In the genomic region with DNA sequence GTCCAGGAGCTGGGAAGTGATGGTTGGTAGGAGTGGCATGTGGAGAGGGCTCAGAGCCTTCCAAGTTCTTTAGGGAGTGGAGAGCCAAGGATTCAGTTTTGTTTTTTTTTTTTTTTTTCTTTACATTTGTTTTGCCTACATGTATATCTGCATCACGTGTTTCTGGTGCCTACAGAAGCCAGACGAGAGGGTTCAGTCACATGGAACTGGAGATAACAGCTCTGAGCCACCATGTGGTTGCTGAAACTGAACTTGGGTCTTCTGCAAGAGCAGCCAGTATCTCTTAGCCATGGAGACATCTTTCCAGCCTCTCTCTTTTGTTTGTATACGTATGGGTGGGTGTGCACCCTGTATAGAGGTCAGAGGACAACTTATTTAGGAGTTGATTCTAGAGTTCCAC, we compare ENCODE assay signal across 27 mouse cellular contexts. TPM values are rescaled to one million over a fixed set of nuclear protein-coding genes. Genes with fewer than 3 reads are reported as not detected.
A peak's percentile ranks its signal among the peaks of the same experiment; 100 is the strongest.
DNase-seq lines count a peak whose midpoint lies in the region; ATAC-seq and TF ChIP-seq lines count a peak whose summit lies in the region.
"Had no signal": no experiment of that assay in that cellular context is flagged by ENCODE, and none has a peak within 500 bp of the region (broad histone marks: within the 10 kb centered on the region; RNA-seq: fewer than 3 reads in every experiment).

No protein-coding gene starts in this region.

- DNase-seq in forebrain, postnatal 0 days, result no peak
- DNase-seq in G1E (ENCODE audit: low spot score), result peak; percentile 47
- peak; percentile 51 for DNase-seq in c-Kit-positive CD71-positive TER-119-negative erythroid progenitor cells, embryonic 14.5 days (ENCODE audit: low read depth)
- peak in 2 of 3 experiments; percentile 45 to 49 for DNase-seq in liver, embryonic 14.5 days (ENCODE audit: low read depth in 3 of 3, low spot score in 3 of 3)
- DNase-seq in left cerebral cortex, postnatal 25 days (ENCODE audit: low spot score in 2 of 2), result no peak
- no peak for DNase-seq in hindbrain, embryonic 10.5 days (ENCODE audit: low spot score)
- DNase-seq: adrenal gland, postnatal 10 days; cerebellum, adult 18-20 months; cerebellum, postnatal 14 days; heart, postnatal 36 days; kidney, adult 2 months; kidney, postnatal 36 days; lung, adult 18-20 months; lung, postnatal 10 days; right cerebral cortex, postnatal 4 days; thymus, adult 2 months had no signal

- 0 out of 2 replicates have a peak, but pooled peaks cover 6% of the 10 kb centered on the region for H3K4me1 ChIP-seq in forebrain, postnatal 0 days (ENCODE audit: insufficient read depth)
- H3K4me1 ChIP-seq in forebrain, embryonic 13.5 days, result peaks cover 17% of the 10 kb centered on the region
- peaks cover 75% of the 10 kb centered on the region for H3K4me1 ChIP-seq in G1E (ENCODE audit: insufficient read depth, low read depth, low read length)
- peaks cover 14 to 23% of the 10 kb centered on the region in 2 experiments for H3K4me1 ChIP-seq in liver, embryonic 14.5 days (replicated peaks; ENCODE audit: control insufficient read depth in 2 of 2, insufficient read depth in 2 of 2, low read length in 1 of 2)
- peaks cover 25% of the 10 kb centered on the region for H3K4me1 ChIP-seq in hindbrain, embryonic 10.5 days (replicated peaks)

- no peak for TF ChIP-seq CTCF in forebrain, postnatal 0 days (IDR thresholded peaks at IDR 0.05; ENCODE audit: low read depth)
- TF ChIP-seq CTCF in G1E (IDR thresholded peaks at IDR 0.05; ENCODE audit: low read depth, low read length), result no peak
- TF ChIP-seq CTCF in liver, embryonic 14.5 days (IDR thresholded peaks at IDR 0.05; ENCODE audit: low read depth), result no peak

- H3K9me3 ChIP-seq in forebrain, postnatal 0 days (ENCODE audit: low read length), result no peaks in the 10 kb centered on the region
- H3K9me3 ChIP-seq in forebrain, embryonic 13.5 days (replicated peaks), result no peaks in the 10 kb centered on the region
- no peaks in the 10 kb centered on the region for H3K9me3 ChIP-seq in G1E (replicated peaks)
- no peaks in the 10 kb centered on the region for H3K9me3 ChIP-seq in liver, embryonic 14.5 days (ENCODE audit: control insufficient read depth, low read length)
- no peaks in the 10 kb centered on the region for H3K9me3 ChIP-seq in hindbrain, embryonic 10.5 days
- H3K9me3 ChIP-seq: hindbrain, embryonic 15.5 days; midbrain, embryonic 12.5 days; neural tube, embryonic 13.5 days had no signal

- no peak for TF ChIP-seq EP300 in liver, embryonic 14.5 days (IDR thresholded peaks at IDR 0.05; ENCODE audit: low read depth)

- H3K4me3 ChIP-seq in forebrain, postnatal 0 days (ENCODE audit: low read depth, low read length), result no peak overlapping the region
- no peak overlapping the region for H3K4me3 ChIP-seq in forebrain, embryonic 13.5 days
- peak overlapping the region; percentile 27; the same call in 1 of the 2 replicates for H3K4me3 ChIP-seq in G1E (ENCODE audit: low read depth, low read length)
- H3K4me3 ChIP-seq in liver, embryonic 14.5 days (ENCODE audit: insufficient read depth in 1 of 2, low read depth in 2 of 2, low read length in 2 of 2), result no peak overlapping the region
- H3K4me3 ChIP-seq in hindbrain, embryonic 10.5 days, result no peak overlapping the region
- H3K4me3 ChIP-seq: erythroblast, embryonic 14.5 days; hindbrain, embryonic 15.5 days; layer of hippocampus, adult 2 months; midbrain, embryonic 12.5 days; myocyte; neural tube, embryonic 13.5 days had no signal

- H3K27ac ChIP-seq in forebrain, postnatal 0 days (ENCODE audit: low read depth, low read length), result 0 out of 2 replicates have a peak overlapping the region, but pooled peaks have one; percentile 54
- no peak overlapping the region for H3K27ac ChIP-seq in forebrain, embryonic 13.5 days
- H3K27ac ChIP-seq in liver, embryonic 14.5 days, result no peak overlapping the region; the same call in 1 of the 2 replicates
- H3K27ac ChIP-seq in hindbrain, embryonic 10.5 days, result no peak overlapping the region
- H3K27ac ChIP-seq: hindbrain, embryonic 15.5 days; layer of hippocampus, adult 2 months; macrophage; midbrain, embryonic 12.5 days; neural tube, embryonic 13.5 days had no signal

- peaks cover 42% of the 10 kb centered on the region for H3K36me3 ChIP-seq in forebrain, postnatal 0 days (ENCODE audit: insufficient read depth)
- H3K36me3 ChIP-seq in forebrain, embryonic 13.5 days (ENCODE audit: poor library complexity, severe bottlenecking), result peaks cover 52% of the 10 kb centered on the region
- H3K36me3 ChIP-seq in G1E (replicated peaks), result peaks cover 80% of the 10 kb centered on the region
- peaks cover 27% of the 10 kb centered on the region for H3K36me3 ChIP-seq in liver, embryonic 14.5 days (replicated peaks; ENCODE audit: control insufficient read depth, insufficient read depth, low read depth)
- H3K36me3 ChIP-seq in hindbrain, embryonic 10.5 days, result peaks cover 51% of the 10 kb centered on the region

- ATAC-seq in forebrain, postnatal 0 days, result no peak
- no peak for ATAC-seq in forebrain, embryonic 13.5 days
- ATAC-seq in G1E (ENCODE audit: extremely low read depth, insufficient number of reproducible peaks, low FRiP score, poor library complexity, severe bottlenecking), result peak; percentile 71
- no peak for ATAC-seq in liver, embryonic 14.5 days (ENCODE audit: insufficient read depth)
- ATAC-seq: CD4-positive, CD25-positive, alpha-beta regulatory T cell, adult 4 months; forebrain, embryonic 14.5 days; inflammation-experienced regulatory T-cells, adult 6 months had no signal

- H3K4me2 ChIP-seq in forebrain, postnatal 0 days (ENCODE audit: low read depth), result no peak overlapping the region
- no peak overlapping the region for H3K4me2 ChIP-seq in forebrain, embryonic 13.5 days
- no peak overlapping the region for H3K4me2 ChIP-seq in liver, embryonic 14.5 days (ENCODE audit: low read depth)
- H3K4me2 ChIP-seq: hindbrain, embryonic 15.5 days; midbrain, embryonic 12.5 days; neural tube, embryonic 13.5 days had no signal

- WGBS in forebrain, postnatal 0 days, result 74% methylated on average over 3 of the region's 3 CpGs
- 89% methylated on average over 3 of the region's 3 CpGs for WGBS in forebrain, embryonic 13.5 days
- WGBS in liver, embryonic 14.5 days (ENCODE audit: insufficient replicate concordance), result 10% methylated on average over 3 of the region's 3 CpGs
- WGBS in hindbrain, embryonic 10.5 days, result 80% methylated on average over 3 of the region's 3 CpGs

- H3K9ac ChIP-seq in forebrain, postnatal 0 days, result no peak overlapping the region
- H3K9ac ChIP-seq in forebrain, embryonic 13.5 days, result no peak overlapping the region
- no peak overlapping the region for H3K9ac ChIP-seq in liver, embryonic 14.5 days (replicated peaks)
- H3K9ac ChIP-seq: hindbrain, embryonic 15.5 days; midbrain, embryonic 12.5 days; neural tube, embryonic 13.5 days had no signal

- intact Hi-C loops in left cerebral cortex, postnatal 25 days (cut with DNase I), result loop anchor here (10.0 kb wide), 1 partner anchor 551 kb away; a partner anchor contains a TSS

- H3K27me3 ChIP-seq in forebrain, postnatal 0 days (ENCODE audit: insufficient read depth, low read length), result no peaks in the 10 kb centered on the region
- H3K27me3 ChIP-seq in forebrain, embryonic 13.5 days, result peaks cover 15% of the 10 kb centered on the region
- no peaks in the 10 kb centered on the region for H3K27me3 ChIP-seq in G1E (ENCODE audit: insufficient read depth, low read length)
- no peaks in the 10 kb centered on the region; the same call in 1 of the 2 replicates for H3K27me3 ChIP-seq in liver, embryonic 14.5 days (ENCODE audit: control insufficient read depth, insufficient read depth, low read length)
- peaks cover 79% of the 10 kb centered on the region for H3K27me3 ChIP-seq in hindbrain, embryonic 10.5 days (ENCODE audit: insufficient read depth, poor library complexity, severe bottlenecking)

RNA-seq across cellular contexts. Expression of a gene that starts 14.8 kb away (rescaled TPM):
- 87.1 and 89.3 TPM in 2 replicates for total RNA-seq in forebrain, postnatal 0 days (2014; rRNA removed)
- 69.8 and 70.2 TPM in 2 replicates for polyA plus RNA-seq in forebrain, postnatal 0 days (2015; fragmentation: Nextera tagmentation; extraction: Ambion mirVana)
- polyA plus RNA-seq in forebrain, embryonic 13.5 days (2015; fragmentation: Nextera tagmentation; extraction: Ambion mirVana), result 71.0 and 74.0 TPM in 2 replicates
- 63.1 and 64.9 TPM in 2 replicates for total RNA-seq in G1E (2014; fragmentation: Nextera tagmentation)
- total RNA-seq in G1E (2017), result 79.3 and 82.6 TPM in 2 replicates
- 55.0 and 57.1 TPM in 2 replicates for polyA plus RNA-seq in G1E (2012)
- polyA plus RNA-seq in liver, embryonic 14.5 days (2012; rRNA removed), result 32.9 and 36.0 TPM in 2 replicates
- polyA plus RNA-seq in liver, embryonic 14.5 days (2014; fragmentation: Nextera tagmentation; extraction: Ambion mirVana), result 49.4 and 51.8 TPM in 2 replicates
- total RNA-seq in left cerebral cortex, postnatal 25 days (2021), result 10 to 100 TPM; 19.4 to 19.7 TPM
- 79.1 and 80.5 TPM in 2 replicates for polyA plus RNA-seq in hindbrain, embryonic 10.5 days (2016; fragmentation: Nextera tagmentation; extraction: Ambion mirVana)

RNA-seq across cellular contexts. Expression of a gene that starts 32.1 kb away (rescaled TPM):
- total RNA-seq in forebrain, postnatal 0 days (2014; rRNA removed), result 1.4 and 1.8 TPM in 2 replicates
- polyA plus RNA-seq in forebrain, postnatal 0 days (2015; fragmentation: Nextera tagmentation; extraction: Ambion mirVana), result 0.73 and 0.82 TPM in 2 replicates
- polyA plus RNA-seq in forebrain, embryonic 13.5 days (2015; fragmentation: Nextera tagmentation; extraction: Ambion mirVana), result 0.30 and 0.43 TPM in 2 replicates
- 13.0 and 18.7 TPM in 2 replicates for total RNA-seq in G1E (2014; fragmentation: Nextera tagmentation)
- 18.2 and 19.5 TPM in 2 replicates for total RNA-seq in G1E (2017)
- polyA plus RNA-seq in G1E (2012), result 25.9 and 27.2 TPM in 2 replicates
- polyA plus RNA-seq in liver, embryonic 14.5 days (2012; rRNA removed), result 4.1 and 4.3 TPM in 2 replicates
- polyA plus RNA-seq in liver, embryonic 14.5 days (2014; fragmentation: Nextera tagmentation; extraction: Ambion mirVana), result 7.5 and 9.5 TPM in 2 replicates
- 1 to 10 TPM in 1 of 2 experiments, under 1 TPM in 1; 0.76 to 1.4 TPM for total RNA-seq in left cerebral cortex, postnatal 25 days (2021)
- 0.94 and 1.2 TPM in 2 replicates for polyA plus RNA-seq in hindbrain, embryonic 10.5 days (2016; fragmentation: Nextera tagmentation; extraction: Ambion mirVana)

RNA-seq across cellular contexts. Expression of a gene that starts 53.2 kb away (rescaled TPM):
- 3.4 and 4.7 TPM in 2 replicates for total RNA-seq in forebrain, postnatal 0 days (2014; rRNA removed)
- polyA plus RNA-seq in forebrain, postnatal 0 days (2015; fragmentation: Nextera tagmentation; extraction: Ambion mirVana), result 60.2 and 65.9 TPM in 2 replicates
- polyA plus RNA-seq in forebrain, embryonic 13.5 days (2015; fragmentation: Nextera tagmentation; extraction: Ambion mirVana), result 210 and 214 TPM in 2 replicates
- total RNA-seq in G1E (2014; fragmentation: Nextera tagmentation), result 667 and 728 TPM in 2 replicates
- 28.6 and 40.8 TPM in 2 replicates for total RNA-seq in G1E (2017)
- polyA plus RNA-seq in G1E (2012), result 900 and 1,076 TPM in 2 replicates
- 60.1 and 171 TPM in 2 replicates for polyA plus RNA-seq in liver, embryonic 14.5 days (2012; rRNA removed)
- polyA plus RNA-seq in liver, embryonic 14.5 days (2014; fragmentation: Nextera tagmentation; extraction: Ambion mirVana), result 351 and 427 TPM in 2 replicates
- total RNA-seq in left cerebral cortex, postnatal 25 days (2021), result 10 to 100 TPM; 43.3 to 43.9 TPM
- polyA plus RNA-seq in hindbrain, embryonic 10.5 days (2016; fragmentation: Nextera tagmentation; extraction: Ambion mirVana), result 250 and 377 TPM in 2 replicates

Comparison
In these comparisons a context has a peak if more than half of its experiments do, and no peak if none do; other contexts are left out.
1. DNase-seq: peak in G1E (single experiment), c-Kit-positive CD71-positive TER-119-negative erythroid progenitor cells, embryonic 14.5 days (single experiment) and liver, embryonic 14.5 days (2 of 3); none in forebrain, postnatal 0 days (single experiment), left cerebral cortex, postnatal 25 days (0 of 2) and hindbrain, embryonic 10.5 days (single experiment).